Mouse (Mus musculus) macrophage (primary cell): ENCODE measurements at regions not wholly inside any gene's neighbourhood (a gene's known extent, or its start where the extent isn't known, plus 50 kb on each side); places are given as distances from the start of the nearest gene placed in this dataset.

ENCODE experiments used
- H3K27ac ChIP-seq: fragments of 350-480 bp; formaldehyde crosslinking; 2 replicates; pipeline ENCODE4 v1.9.0; 2021
- H3K36me3 ChIP-seq: fragments of 350-480 bp; formaldehyde crosslinking; 2 replicates; pipeline ENCODE4 v1.9.0; 2021; ENCODE audit errors: inconsistent target
- H3K4me3 ChIP-seq: fragments of 350-480 bp; formaldehyde crosslinking; 2 replicates; pipeline ENCODE4 v1.9.0; 2021; ENCODE audit errors: inconsistent target
- H3K79me2 ChIP-seq: fragments of 350-480 bp; formaldehyde crosslinking; 2 replicates; pipeline ENCODE4 v1.9.0; 2021; ENCODE audit errors: inconsistent target
- WGBS: methylation state at CpG from one replicate; pipeline ENCODE4 v1.1.7; 2026; ENCODE audit warnings: inconsistent platforms; ENCODE audit not compliant: missing documents; 5-methylcytosine and 5-hydroxymethylcytosine counted together

- WGBS, result 89% methylated on average over 6 of the region's 7 CpGs
- H3K4me3 ChIP-seq, result no peak overlapping the region
- H3K79me2 ChIP-seq, result no peaks in the 10 kb centered on the region
- no peak overlapping the region for H3K27ac ChIP-seq
- no peaks in the 10 kb centered on the region for H3K36me3 ChIP-seq
Observed at GRCm38 (mm10) chr11:114534436-114534835, 133.9 kb upstream of the Rpl38 start.

- no peaks in the 10 kb centered on the region for H3K36me3 ChIP-seq
- WGBS, result 81% methylated on average over 4 of the region's 4 CpGs
- no peaks in the 10 kb centered on the region for H3K79me2 ChIP-seq
- H3K27ac ChIP-seq, result no peak overlapping the region
- H3K4me3 ChIP-seq, result no peak overlapping the region
Observed at GRCm38 (mm10) chr11:114531241-114531765, 137.0 kb upstream of the Rpl38 start.

- WGBS, result 89% methylated on average over 9 of the region's 10 CpGs
- Histone ChIP-seq H3K4me3 (no peak overlapping the region), H3K79me2 (no peaks in the 10 kb centered on the region), H3K36me3 (no peaks in the 10 kb centered on the region), H3K27ac (no peak overlapping the region)
Observed at GRCm38 (mm10) chr11:114528937-114529772, 139.2 kb upstream of the Rpl38 start.

GRCm38 (mm10) chr11:114523444-114524238 is 144.7 kb upstream of the Rpl38 start:
- WGBS, result 46% methylated on average over 6 of the region's 6 CpGs
- Histone ChIP-seq H3K79me2 (no peaks in the 10 kb centered on the region), H3K36me3 (no peaks in the 10 kb centered on the region), H3K27ac (no peak overlapping the region), H3K4me3 (no peak overlapping the region)

- no peak overlapping the region for H3K4me3 ChIP-seq
- H3K36me3 ChIP-seq, result no peaks in the 10 kb centered on the region
- no peak overlapping the region for H3K27ac ChIP-seq
- WGBS, result 38% methylated on average over 4 of the region's 4 CpGs
- H3K79me2 ChIP-seq, result no peaks in the 10 kb centered on the region
Observed at GRCm38 (mm10) chr11:114515278-114515677, 153.0 kb upstream of the Rpl38 start.

- 64% methylated on average over 2 of the region's 2 CpGs for WGBS
- no peaks in the 10 kb centered on the region for H3K79me2 ChIP-seq
- no peak overlapping the region for H3K27ac ChIP-seq
Observed at GRCm38 (mm10) chr11:114514126-114514525, 154.2 kb upstream of the Rpl38 start.

GRCm38 (mm10) chr11:114513446-114513845 is 154.9 kb upstream of the Rpl38 start:
- H3K36me3 ChIP-seq, result no peaks in the 10 kb centered on the region

More at GRCm38 (mm10) chr11:114514126-114514525, 154.2 kb upstream of the Rpl38 start:
- Histone ChIP-seq H3K4me3 (no peak overlapping the region), H3K36me3 (no peaks in the 10 kb centered on the region)

GRCm38 (mm10) chr11:114511994-114512393 is 156.3 kb upstream of the Rpl38 start:
- Histone ChIP-seq H3K36me3 (no peaks in the 10 kb centered on the region), H3K27ac (no peak overlapping the region), H3K4me3 (no peak overlapping the region), H3K79me2 (no peaks in the 10 kb centered on the region)
- 66% methylated on average over 5 of the region's 5 CpGs for WGBS

More at GRCm38 (mm10) chr11:114513446-114513845, 154.9 kb upstream of the Rpl38 start:
- H3K4me3 ChIP-seq, result no peak overlapping the region
- H3K79me2 ChIP-seq, result no peaks in the 10 kb centered on the region
- H3K27ac ChIP-seq, result no peak overlapping the region
- 42% methylated on average over 5 of the region's 5 CpGs for WGBS

- Histone ChIP-seq H3K36me3 (no peaks in the 10 kb centered on the region), H3K27ac (no peak overlapping the region), H3K4me3 (no peak overlapping the region), H3K79me2 (no peaks in the 10 kb centered on the region)
- WGBS, result 63% methylated on average over 5 of the region's 5 CpGs
Observed at GRCm38 (mm10) chr11:114502562-114502961, 165.8 kb upstream of the Rpl38 start.

- 73% methylated on average over 5 of the region's 5 CpGs for WGBS
- H3K79me2 ChIP-seq, result no peaks in the 10 kb centered on the region
- H3K4me3 ChIP-seq, result no peak overlapping the region
- H3K27ac ChIP-seq, result no peak overlapping the region
- H3K36me3 ChIP-seq, result no peaks in the 10 kb centered on the region
Observed at GRCm38 (mm10) chr11:114501869-114502540, 166.3 kb upstream of the Rpl38 start.

- 88% methylated on average over 7 of the region's 7 CpGs for WGBS
Observed at GRCm38 (mm10) chr11:114500416-114500815, 167.9 kb upstream of the Rpl38 start.

GRCm38 (mm10) chr11:114499665-114500064 is 168.7 kb upstream of the Rpl38 start:
- 96% methylated on average over 12 of the region's 12 CpGs for WGBS
- H3K79me2 ChIP-seq, result no peaks in the 10 kb centered on the region
- H3K4me3 ChIP-seq, result no peak overlapping the region
- no peak overlapping the region for H3K27ac ChIP-seq
- H3K36me3 ChIP-seq, result no peaks in the 10 kb centered on the region

More at GRCm38 (mm10) chr11:114500416-114500815, 167.9 kb upstream of the Rpl38 start:
- no peaks in the 10 kb centered on the region for H3K79me2 ChIP-seq
- H3K27ac ChIP-seq, result no peak overlapping the region
- no peaks in the 10 kb centered on the region for H3K36me3 ChIP-seq
- H3K4me3 ChIP-seq, result no peak overlapping the region

GRCm38 (mm10) chr11:114495520-114495921 is 172.8 kb upstream of the Rpl38 start:
- Histone ChIP-seq H3K4me3 (no peak overlapping the region), H3K79me2 (no peaks in the 10 kb centered on the region), H3K27ac (no peak overlapping the region), H3K36me3 (no peaks in the 10 kb centered on the region)
- 66% methylated on average over 5 of the region's 5 CpGs for WGBS

- Histone ChIP-seq H3K36me3 (no peaks in the 10 kb centered on the region), H3K27ac (no peak overlapping the region), H3K4me3 (no peak overlapping the region), H3K79me2 (no peaks in the 10 kb centered on the region)
- WGBS, result 31% methylated on average over 8 of the region's 8 CpGs
Observed at GRCm38 (mm10) chr11:114486455-114486854, 181.9 kb upstream of the Rpl38 start.
